Mouse (Mus musculus) liver, embryonic 15.5 days (tissue): Measurements from ENCODE around the gene Grb10. TPM values are rescaled to one million over a fixed set of nuclear protein-coding genes. Genes with fewer than 3 reads are reported as not detected.

ENCODE experiments used
- ATAC-seq: fragments of 200-750 bp; cut with Nextera tagmentation; 2 replicates; pipeline ENCODE4 v1.8.0; 2017; ENCODE audit warnings: moderate number of reproducible peaks, mild to moderate bottlenecking, moderate library complexity; ENCODE audit not compliant: insufficient read depth
- H3K27ac ChIP-seq: fragments of 300-500 bp; sonication (generic); replicated peaks from 2 replicates; pipeline ENCODE4 v1.5.1; 2015; ENCODE audit warnings: mild to moderate bottlenecking, inconsistent platforms
- H3K27me3 ChIP-seq: fragments of 300-500 bp; sonication (generic); 2 replicates; pipeline ENCODE4 v1.6.1; 2015; ENCODE audit warnings: mild to moderate bottlenecking, inconsistent platforms
- H3K36me3 ChIP-seq: fragments of 300-500 bp; sonication (generic); replicated peaks from 2 replicates; pipeline ENCODE4 v1.6.1; 2015; ENCODE audit warnings: moderate library complexity, mild to moderate bottlenecking, inconsistent platforms
- H3K4me1 ChIP-seq: fragments of 300-500 bp; sonication (generic); replicated peaks from 2 replicates; pipeline ENCODE4 v1.6.1; 2015; ENCODE audit warnings: inconsistent platforms
- H3K4me2 ChIP-seq: fragments of 300-500 bp; sonication (generic); 2 replicates; pipeline ENCODE4 v1.6.1; 2015; ENCODE audit warnings: moderate library complexity, mild to moderate bottlenecking, inconsistent platforms
- H3K4me3 ChIP-seq: fragments of 300-500 bp; sonication (generic); replicated peaks from 2 replicates; pipeline ENCODE4 v1.5.1; 2015; ENCODE audit warnings: mild to moderate bottlenecking, inconsistent platforms
- H3K9ac ChIP-seq: fragments of 300-500 bp; sonication (generic); 2 replicates; pipeline ENCODE4 v1.6.1; 2015; ENCODE audit warnings: moderate library complexity, mild to moderate bottlenecking, inconsistent platforms
- H3K9me3 ChIP-seq: fragments of 300-500 bp; sonication (generic); replicated peaks from 2 replicates; pipeline ENCODE4 v1.6.1; 2016; ENCODE audit warnings: inconsistent platforms
- WGBS: fragments of 180-500 bp; shearing (Covaris S2); methylation state at CpG from one replicate; pipeline ENCODE4 v1.1.7; 2015; ENCODE audit warnings: mixed read lengths; ENCODE audit not compliant: insufficient replicate concordance; 5-methylcytosine and 5-hydroxymethylcytosine counted together
- polyA plus RNA-seq: library from polyadenylated mRNA; unstranded; fragments of >200 nt; fragmentation: Nextera tagmentation; extraction: Ambion mirVana; gene quantifications from 2 replicates; pipeline ENCODE4 v1.2.1, GENCODE M21; 2015

Grb10 gene
- polyA plus RNA-seq, 1 experiment from 2014 or later = 148 TPM

- no peak overlapping the region for H3K27ac ChIP-seq
- ATAC-seq = peak; percentile 51
- WGBS = 50% methylated on average over 6 of the region's 6 CpGs
- peaks cover 7% of the 10 kb centered on the region for H3K4me1 ChIP-seq
- no peak overlapping the region for H3K4me3 ChIP-seq
- H3K4me2 ChIP-seq = no peak overlapping the region
- H3K36me3 ChIP-seq = no peaks in the 10 kb centered on the region
- peaks cover 93% of the 10 kb centered on the region for H3K27me3 ChIP-seq
- no peaks in the 10 kb centered on the region for H3K9me3 ChIP-seq
- no peak overlapping the region for H3K9ac ChIP-seq
These were observed 2.9 kb upstream of the Grb10 start for GRCm38 (mm10) chr11:12041379-12041778.

- no peak overlapping the region for H3K9ac ChIP-seq
- no peak for ATAC-seq
- no peak overlapping the region for H3K4me2 ChIP-seq
- no peak overlapping the region for H3K4me3 ChIP-seq
- H3K27me3 ChIP-seq = peaks cover 93% of the 10 kb centered on the region
- H3K9me3 ChIP-seq = no peaks in the 10 kb centered on the region
- no peak overlapping the region for H3K27ac ChIP-seq
- peaks cover 15% of the 10 kb centered on the region for H3K4me1 ChIP-seq
- no peaks in the 10 kb centered on the region for H3K36me3 ChIP-seq
- 68% methylated on average over 4 of the region's 4 CpGs for WGBS
These were observed 1.9 kb upstream of the Grb10 start for GRCm38 (mm10) chr11:12040391-12040790.

- H3K9ac ChIP-seq = no peak overlapping the region
- 49% methylated on average over 6 of the region's 6 CpGs for WGBS
- H3K36me3 ChIP-seq = no peaks in the 10 kb centered on the region
- no peaks in the 10 kb centered on the region for H3K9me3 ChIP-seq
- no peak for ATAC-seq
- H3K4me2 ChIP-seq = no peak overlapping the region
- H3K27ac ChIP-seq = no peak overlapping the region
- peaks cover 18% of the 10 kb centered on the region for H3K4me1 ChIP-seq
- H3K27me3 ChIP-seq = peaks cover 96% of the 10 kb centered on the region
- no peak overlapping the region for H3K4me3 ChIP-seq
These were observed 1.3 kb upstream of the Grb10 start for GRCm38 (mm10) chr11:12039748-12040147.

- no peaks in the 10 kb centered on the region for H3K36me3 ChIP-seq
- no peak overlapping the region for H3K4me3 ChIP-seq
- H3K9me3 ChIP-seq = no peaks in the 10 kb centered on the region
- 22% methylated on average over 3 of the region's 3 CpGs for WGBS
- H3K27ac ChIP-seq = no peak overlapping the region
- ATAC-seq = no peak
- H3K27me3 ChIP-seq = peaks cover 96% of the 10 kb centered on the region
- H3K4me1 ChIP-seq = peaks cover 18% of the 10 kb centered on the region
- H3K9ac ChIP-seq = no peak overlapping the region
- H3K4me2 ChIP-seq = no peak overlapping the region
These were observed 615 bp upstream of the Grb10 start for GRCm38 (mm10) chr11:12039098-12039497.

GRCm38 (mm10) chr11:12037689-12038469, 604 bp downstream of the Grb10 start:
- Histone ChIP-seq H3K9ac (no peak overlapping the region; the same call in 1 of the 2 replicates), H3K36me3 (no peaks in the 10 kb centered on the region), H3K4me2 (peak overlapping the region; percentile 76), H3K9me3 (no peaks in the 10 kb centered on the region), H3K27ac (peak overlapping the region; percentile 55), H3K4me1 (peaks cover 22% of the 10 kb centered on the region), H3K4me3 (peak overlapping the region; percentile 65), H3K27me3 (peaks cover 95% of the 10 kb centered on the region)
- 7% methylated on average over 48 of the region's 48 CpGs for WGBS
- ATAC-seq = no peak

- no peaks in the 10 kb centered on the region for H3K36me3 ChIP-seq
- H3K27ac ChIP-seq = peak overlapping the region; percentile 71
- ATAC-seq = peak; percentile 74
- peak overlapping the region; percentile 63 for H3K9ac ChIP-seq
- H3K4me1 ChIP-seq = peaks cover 27% of the 10 kb centered on the region
- peaks cover 95% of the 10 kb centered on the region for H3K27me3 ChIP-seq
- H3K4me3 ChIP-seq = peak overlapping the region; percentile 65
- peak overlapping the region; percentile 76 for H3K4me2 ChIP-seq
- H3K9me3 ChIP-seq = no peaks in the 10 kb centered on the region
- WGBS = under 1% methylated on average over 86 of the region's 93 CpGs
These were observed 1.3 kb downstream of the Grb10 start for GRCm38 (mm10) chr11:12037075-12037686.

- peak; percentile 17 for ATAC-seq
- peak overlapping the region; percentile 71 for H3K27ac ChIP-seq
- H3K36me3 ChIP-seq = no peaks in the 10 kb centered on the region
- peak overlapping the region; percentile 63 for H3K9ac ChIP-seq
- peak overlapping the region; percentile 76 for H3K4me2 ChIP-seq
- no peaks in the 10 kb centered on the region for H3K9me3 ChIP-seq
- H3K27me3 ChIP-seq = peaks cover 92% of the 10 kb centered on the region
- peak overlapping the region; percentile 65 for H3K4me3 ChIP-seq
- 3% methylated on average over 64 of the region's 65 CpGs for WGBS
- peaks cover 33% of the 10 kb centered on the region for H3K4me1 ChIP-seq
These were observed 2.3 kb downstream of the Grb10 start for GRCm38 (mm10) chr11:12035916-12036910.

- no peaks in the 10 kb centered on the region for H3K9me3 ChIP-seq
- peaks cover 33% of the 10 kb centered on the region for H3K4me1 ChIP-seq
- no peak for ATAC-seq
- 20% methylated on average over 12 of the region's 12 CpGs for WGBS
- peak overlapping the region; percentile 65 for H3K4me3 ChIP-seq
- H3K9ac ChIP-seq = peak overlapping the region; percentile 39; the same call in 1 of the 2 replicates
- H3K36me3 ChIP-seq = no peaks in the 10 kb centered on the region
- H3K27ac ChIP-seq = no peak overlapping the region
- H3K4me2 ChIP-seq = peak overlapping the region; percentile 76
- H3K27me3 ChIP-seq = peaks cover 90% of the 10 kb centered on the region
These were observed 3.2 kb downstream of the Grb10 start for GRCm38 (mm10) chr11:12035324-12035723.

GRCm38 (mm10) chr11:12034781-12035180, 3.7 kb downstream of the Grb10 start:
- H3K4me3 ChIP-seq = peak overlapping the region; percentile 65
- H3K9me3 ChIP-seq = no peaks in the 10 kb centered on the region
- H3K36me3 ChIP-seq = no peaks in the 10 kb centered on the region
- WGBS = 60% methylated on average over 4 of the region's 4 CpGs
- H3K4me1 ChIP-seq = peaks cover 33% of the 10 kb centered on the region
- no peak overlapping the region for H3K27ac ChIP-seq
- peaks cover 90% of the 10 kb centered on the region for H3K27me3 ChIP-seq
- H3K9ac ChIP-seq = no peak overlapping the region
- no peak for ATAC-seq
- peak overlapping the region; percentile 76 for H3K4me2 ChIP-seq

- Histone ChIP-seq H3K36me3 (no peaks in the 10 kb centered on the region), H3K4me1 (peaks cover 33% of the 10 kb centered on the region), H3K4me3 (peak overlapping the region; percentile 65; the same call in 1 of the 2 replicates), H3K9ac (no peak overlapping the region), H3K9me3 (no peaks in the 10 kb centered on the region), H3K27ac (no peak overlapping the region), H3K4me2 (peak overlapping the region; percentile 76; the same call in 1 of the 2 replicates), H3K27me3 (peaks cover 90% of the 10 kb centered on the region)
- no peak for ATAC-seq
- WGBS = 60% methylated on average over 5 of the region's 5 CpGs
These were observed 4.1 kb downstream of the Grb10 start for GRCm38 (mm10) chr11:12034371-12034770.
